Mouse (Mus musculus): ENCODE measurements at regions not wholly inside any gene's neighbourhood (a gene's known extent, or its start where the extent isn't known, plus 50 kb on each side); places are given as distances from the start of the nearest gene placed in this dataset.

DNA sequence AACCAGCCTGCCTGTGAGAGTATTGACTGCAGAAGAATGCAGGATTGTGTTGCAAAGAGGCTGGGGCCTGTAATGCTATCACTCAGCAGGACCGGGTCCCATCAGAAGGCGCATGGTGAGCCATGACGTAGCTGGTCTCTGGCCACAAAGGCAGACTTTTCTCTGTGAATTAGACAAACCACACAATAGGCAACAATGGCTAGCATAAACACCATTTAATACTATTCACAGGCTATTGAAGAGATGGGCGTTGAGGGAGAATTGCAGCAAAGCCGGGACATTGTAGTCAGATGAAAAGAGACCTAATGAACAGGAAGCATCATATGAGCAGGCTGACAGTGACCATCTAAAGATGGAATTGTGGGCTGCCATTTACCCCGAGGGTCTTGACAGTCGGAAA is 149.4 kb downstream of the Gm9376 start:
- peaks cover 1% of the 10 kb centered on the region for H3K9me3 ChIP-seq (replicated peaks; ENCODE audit: low read length)
- no peaks in the 10 kb centered on the region for H3K27me3 ChIP-seq (replicated peaks)
- no peak overlapping the region for H3K4me2 ChIP-seq (ENCODE audit: insufficient read depth, low read depth, poor library complexity, severe bottlenecking)
- no peak for DNase-seq (ENCODE audit: extremely low read depth)
- H3K27ac ChIP-seq (ENCODE audit: insufficient read depth, low read depth) = no peak overlapping the region
- in situ Hi-C loops (cut with MboI; ENCODE audit: low pct_ligation_motif_present, low pct_unique_long_range_greater_than_20kb, low sequenced_read_pairs) = no loop called here
- H3K4me3 ChIP-seq (replicated peaks in 1 of 3; ENCODE audit: low read depth in 2 of 3, low read length in 2 of 3, poor library complexity in 1 of 3) = no peak overlapping the region
- dilution Hi-C loops (cut with MboI; ENCODE audit: extremely low pct_ligation_motif_present, extremely low pct_unique_long_range_greater_than_20kb, low sequenced_read_pairs) = no loop called here
- H3K79me2 ChIP-seq (replicated peaks; ENCODE audit: control insufficient read depth, extremely low read depth, insufficient read depth, poor library complexity, severe bottlenecking) = no peaks in the 10 kb centered on the region
- no peak overlapping the region for H3K9ac ChIP-seq (ENCODE audit: insufficient read depth, low read depth)
- no peaks in the 10 kb centered on the region for H3K36me3 ChIP-seq (replicated peaks in 1 of 2; ENCODE audit: control insufficient read depth in 1 of 2, insufficient read depth in 1 of 2, low read length in 1 of 2)
- no peaks in the 10 kb centered on the region for H3K4me1 ChIP-seq (ENCODE audit: control insufficient read depth in 1 of 2, insufficient read depth in 2 of 2)
- TF ChIP-seq USF1 (IDR thresholded peaks at IDR 0.05; ENCODE audit: low read depth, low read length) (no peak), ETS1 (conservative IDR thresholded peaks at IDR 0.05; ENCODE audit: low read depth, low read length) (no peak)

DNA sequence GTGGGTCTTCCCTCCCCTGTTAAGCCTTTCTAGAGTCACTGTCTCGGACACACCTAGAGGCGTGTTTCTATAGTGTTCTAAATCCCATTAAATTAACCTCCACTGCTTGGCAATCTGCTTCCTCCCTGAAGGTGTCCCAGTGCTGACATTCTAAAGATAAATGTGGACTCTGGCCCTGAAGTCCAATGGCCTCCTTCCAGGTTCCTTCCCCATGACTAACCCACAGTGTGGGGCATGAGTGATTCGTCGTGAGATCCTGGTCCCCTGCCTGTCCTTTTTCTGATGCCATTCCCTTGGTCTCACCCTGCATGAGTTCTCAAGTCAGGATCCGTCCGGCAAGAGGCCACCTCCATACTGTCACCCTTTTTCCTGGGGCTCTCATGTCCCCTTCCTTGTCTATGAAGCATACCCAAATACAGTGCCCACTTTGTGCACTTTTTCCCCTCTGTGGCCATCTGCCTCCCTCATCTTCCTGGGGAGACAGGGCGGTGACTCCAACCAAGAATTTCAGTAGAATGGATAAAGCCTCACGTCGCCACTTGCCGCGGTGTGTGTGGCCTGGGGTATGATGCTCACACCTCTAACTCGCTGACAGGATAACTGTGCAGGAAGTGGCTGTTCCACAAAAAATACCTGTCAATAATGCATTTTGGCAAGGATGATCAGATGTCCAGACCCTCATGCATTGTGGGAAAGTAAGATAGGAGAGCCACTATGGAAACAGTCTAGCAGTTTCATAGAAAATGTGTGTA is 152.9 kb downstream of the Gm9376 start:
- peaks cover 0 to 7% of the 10 kb centered on the region in 2 experiments; a peak in 1 of 4 replicates for H3K4me1 ChIP-seq (ENCODE audit: control insufficient read depth in 1 of 2, insufficient read depth in 2 of 2)
- no peak for TF ChIP-seq CHD1 (IDR thresholded peaks at IDR 0.05; ENCODE audit: low read depth, low read length)
- no peak for TF ChIP-seq E2F4 (IDR thresholded peaks at IDR 0.05; ENCODE audit: insufficient replicate concordance, low read depth, low read length)
- TF ChIP-seq NRF1 (IDR thresholded peaks at IDR 0.05; ENCODE audit: low read depth, low read length) = no peak
- TF ChIP-seq MEF2A (IDR thresholded peaks at IDR 0.05; ENCODE audit: borderline replicate concordance, low read depth, low read length) = no peak
- no peak for TF ChIP-seq RCOR1 (conservative IDR thresholded peaks at IDR 0.05; ENCODE audit: low read depth, low read length)
- TF ChIP-seq ETS1 (conservative IDR thresholded peaks at IDR 0.05; ENCODE audit: low read depth, low read length) = no peak
- no peak for TF ChIP-seq USF2 (conservative IDR thresholded peaks at IDR 0.05; ENCODE audit: low read depth, low read length)
- no peak for TF ChIP-seq CTCF (conservative IDR thresholded peaks at IDR 0.05 in 1 of 2, IDR thresholded peaks at IDR 0.05 in 1 of 2; ENCODE audit: low read depth in 2 of 2, low read length in 2 of 2)
- TF ChIP-seq MAZ (IDR thresholded peaks at IDR 0.05; ENCODE audit: low read depth, low read length) = no peak
- no peak for TF ChIP-seq ELF1 (IDR thresholded peaks at IDR 0.05; ENCODE audit: low read depth, low read length)
- TF ChIP-seq SIN3A (IDR thresholded peaks at IDR 0.05; ENCODE audit: low read length) = no peak
- TF ChIP-seq ZNF384 (IDR thresholded peaks at IDR 0.05; ENCODE audit: low read depth, low read length) = no peak
- no peak for DNase-seq (ENCODE audit: extremely low read depth)
- no peak overlapping the region for H3K27ac ChIP-seq (ENCODE audit: insufficient read depth, low read depth)
- H3K27me3 ChIP-seq (replicated peaks) = no peaks in the 10 kb centered on the region
- dilution Hi-C loops (cut with MboI; ENCODE audit: extremely low pct_ligation_motif_present, extremely low pct_unique_long_range_greater_than_20kb, low sequenced_read_pairs) (no loop called here), in situ Hi-C loops (cut with MboI; ENCODE audit: low pct_ligation_motif_present, low pct_unique_long_range_greater_than_20kb, low sequenced_read_pairs) (no loop called here)
- H3K4me3 ChIP-seq (replicated peaks in 1 of 3; ENCODE audit: low read depth in 2 of 3, low read length in 2 of 3, poor library complexity in 1 of 3) = no peak overlapping the region
- H3K79me2 ChIP-seq (replicated peaks; ENCODE audit: control insufficient read depth, extremely low read depth, insufficient read depth, poor library complexity, severe bottlenecking) = no peaks in the 10 kb centered on the region
- H3K4me2 ChIP-seq (ENCODE audit: insufficient read depth, low read depth, poor library complexity, severe bottlenecking) = no peak overlapping the region
- no peaks in the 10 kb centered on the region for H3K36me3 ChIP-seq (replicated peaks in 1 of 2; ENCODE audit: control insufficient read depth in 1 of 2, insufficient read depth in 1 of 2, low read length in 1 of 2)
- H3K9me3 ChIP-seq (replicated peaks; ENCODE audit: low read length) = peaks cover 2% of the 10 kb centered on the region
- no peak overlapping the region for H3K9ac ChIP-seq (ENCODE audit: insufficient read depth, low read depth)
